Mouse (Mus musculus): ENCODE results near the gene Tmem74b.

Gene Tmem74b

DNA sequence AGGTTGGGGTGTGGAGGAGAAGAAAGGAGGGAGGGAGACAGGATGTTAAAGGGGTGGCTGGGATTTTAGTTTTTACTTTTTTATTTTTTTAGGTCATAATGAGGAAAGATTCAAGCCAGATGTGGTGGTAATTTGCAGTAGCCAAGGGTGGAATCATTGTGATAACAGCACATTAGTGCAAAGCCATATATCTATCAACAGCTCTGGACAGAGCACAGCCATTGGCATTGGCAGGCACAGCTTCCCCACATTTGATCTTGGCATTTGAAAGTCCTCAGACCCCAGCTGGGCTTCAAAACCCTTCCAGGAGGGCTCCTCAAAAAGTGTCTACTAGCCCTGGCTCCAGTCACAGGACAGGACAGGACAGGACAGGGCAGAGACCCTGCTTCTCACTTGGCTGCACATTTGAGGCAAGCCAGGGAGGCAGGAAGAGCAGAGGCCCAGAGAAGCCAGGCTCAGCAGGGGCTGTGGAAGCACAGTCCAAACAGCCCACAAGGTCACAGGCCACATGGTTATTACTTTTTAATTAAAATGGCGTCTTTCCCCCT, 57.1 kb downstream of the Tmem74b start:
- DNase-seq (ENCODE audit: low read depth, low spot score), result no peak
- Histone ChIP-seq H3K36me3 (ENCODE audit: control insufficient read depth, insufficient read depth, low read length, poor library complexity, severe bottlenecking) (no peaks in the 10 kb centered on the region), H3K27me3 (ENCODE audit: control insufficient read depth, insufficient read depth, low read length, poor library complexity, severe bottlenecking) (no peaks in the 10 kb centered on the region)
